Mouse (Mus musculus) common myeloid progenitor, adult 5-6 weeks (primary cell): ENCODE measurements at regions not wholly inside any gene's neighbourhood (a gene's known extent, or its start where the extent isn't known, plus 50 kb on each side); places are given as distances from the start of the nearest gene placed in this dataset.

Source experiments
- ATAC-seq: replicated peaks from 2 replicates; pipeline ENCODE4 v1.8.0; 2016; ENCODE audit warnings: low read depth, mild to moderate bottlenecking, moderate TSS enrichment, inconsistent platforms; ENCODE audit not compliant: poor library complexity, severe bottlenecking

- 0 out of 2 replicates have a peak, but pooled peaks have one; percentile 50 for ATAC-seq
Observed at GRCm38 (mm10) chr6:132463573-132463972, 99.6 kb upstream of the Gm8882 start.

GRCm38 (mm10) chr6:132436010-132436409 is 72.1 kb upstream of the Gm8882 start:
- no peak for ATAC-seq
